Mouse (Mus musculus) forebrain, embryonic 10.5 days (tissue): ENCODE results near the gene Cwc25. TPM values are rescaled to one million over a fixed set of nuclear protein-coding genes. Genes with fewer than 3 reads are reported as not detected.
A peak's percentile ranks its signal among the peaks of the same experiment; 100 is the strongest.

Source experiments
- DNase-seq: peaks from one replicate; pipeline ENCODE4 v3.0.0-alpha.2; 2017; ENCODE audit warnings: low spot score; ENCODE audit errors: extremely low spot score
- H3K27ac ChIP-seq: fragments of 300-500 bp; sonication (generic); 2 replicates; pipeline ENCODE4 v1.5.1; 2016; ENCODE audit warnings: mild to moderate bottlenecking
- H3K27me3 ChIP-seq: fragments of 300-500 bp; sonication (generic); 2 replicates; pipeline ENCODE4 v1.6.1; 2016; ENCODE audit warnings: mild to moderate bottlenecking; ENCODE audit not compliant: poor library complexity, severe bottlenecking
- H3K36me3 ChIP-seq: fragments of 300-500 bp; sonication (generic); replicated peaks from 2 replicates; pipeline ENCODE4 v1.6.1; 2016; ENCODE audit warnings: mild to moderate bottlenecking, moderate library complexity
- H3K4me1 ChIP-seq: fragments of 300-500 bp; sonication (generic); 2 replicates; pipeline ENCODE4 v1.6.1; 2016
- H3K4me3 ChIP-seq: fragments of 300-500 bp; sonication (generic); 2 replicates; pipeline ENCODE4 v1.5.1; 2016; ENCODE audit warnings: mild to moderate bottlenecking, moderate library complexity
- H3K9me3 ChIP-seq: fragments of 300-500 bp; sonication (generic); 2 replicates; pipeline ENCODE4 v1.6.1; 2016; ENCODE audit warnings: mild to moderate bottlenecking, moderate library complexity
- WGBS: fragments of 180-500 bp; shearing (Covaris S2); methylation state at CpG from one replicate; pipeline ENCODE4 v1.1.7; 2016; 5-methylcytosine and 5-hydroxymethylcytosine counted together
- polyA plus RNA-seq: library from polyadenylated mRNA; unstranded; fragments of >200 nt; fragmentation: Nextera tagmentation; extraction: Ambion mirVana; gene quantifications from 2 replicates; pipeline ENCODE4 v1.2.1, GENCODE M21; 2016

Gene Cwc25
- polyA plus RNA-seq, 1 experiment from 2014 or later = 20.3 TPM

DNA sequence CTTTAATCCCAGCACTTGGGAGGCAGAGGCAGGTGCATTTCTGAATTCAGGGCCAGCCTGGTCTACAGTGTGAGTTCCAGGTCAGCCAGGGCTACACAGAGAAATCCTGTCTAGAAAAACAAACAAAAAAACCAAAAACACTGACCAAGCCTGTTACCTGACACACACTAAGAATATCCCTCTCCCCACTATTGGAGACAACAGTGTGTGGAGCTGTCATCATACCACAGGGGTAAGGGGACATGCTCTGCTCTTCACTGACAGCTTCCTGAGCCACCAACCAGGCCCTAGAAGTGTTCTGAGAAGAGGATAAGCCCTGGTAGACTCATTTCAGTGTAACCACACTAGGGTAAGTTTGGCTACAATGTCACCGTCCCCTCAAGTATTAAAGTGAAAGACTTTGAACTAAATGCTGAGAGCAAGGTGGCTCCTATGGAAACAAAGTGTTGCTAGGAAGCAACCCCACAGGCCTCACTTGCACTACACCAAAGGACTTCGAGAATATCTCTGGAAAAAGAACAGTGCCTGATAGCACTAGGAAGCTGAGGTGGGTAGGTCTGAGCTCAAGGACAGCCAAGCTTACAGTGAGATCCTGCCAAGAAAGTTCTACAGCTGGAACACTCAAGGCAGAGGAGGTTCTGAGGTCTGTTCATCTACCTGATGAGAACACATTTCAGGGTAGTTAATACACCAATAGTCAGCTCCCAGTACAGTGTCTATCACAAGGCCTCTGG lies 13.8 kb upstream of the Cwc25 start:
- H3K4me3 ChIP-seq = peak overlapping the region; percentile 98
- H3K27me3 ChIP-seq = no peaks in the 10 kb centered on the region
- no peak for DNase-seq
- 81% methylated on average over 2 of the region's 2 CpGs for WGBS
- H3K4me1 ChIP-seq = peaks cover 28% of the 10 kb centered on the region
- 0 out of 2 replicates have a peak overlapping the region, but pooled peaks have one; percentile 99 for H3K27ac ChIP-seq
- H3K36me3 ChIP-seq = peaks cover 64% of the 10 kb centered on the region
- H3K9me3 ChIP-seq = 0 out of 2 replicates have a peak, but pooled peaks cover 3% of the 10 kb centered on the region

DNA sequence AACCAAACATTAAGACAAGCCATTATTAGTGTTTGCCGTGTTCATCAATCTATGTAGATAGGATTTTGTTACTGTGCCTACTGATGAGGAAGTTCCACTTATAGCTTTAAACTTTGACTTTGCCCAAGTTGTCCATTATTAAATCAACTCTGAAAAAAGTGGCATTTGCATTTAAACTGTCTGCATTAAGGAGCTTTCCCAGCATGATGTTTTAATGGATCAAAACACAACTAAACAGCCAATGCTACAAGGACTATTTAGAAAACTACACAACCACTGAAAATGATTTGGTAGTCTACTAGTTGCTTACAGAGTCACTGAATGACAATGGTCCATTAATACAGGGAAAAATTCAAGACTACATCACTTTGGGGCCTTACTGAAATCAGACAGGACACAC lies 12.6 kb upstream of the Cwc25 start:
- Histone ChIP-seq H3K27ac (no peak overlapping the region), H3K4me1 (peaks cover 28% of the 10 kb centered on the region), H3K4me3 (peak overlapping the region; percentile 10; the same call in 1 of the 2 replicates), H3K9me3 (no peaks in the 10 kb centered on the region), H3K27me3 (no peaks in the 10 kb centered on the region), H3K36me3 (peaks cover 73% of the 10 kb centered on the region)
- 100% methylated on average over 1 of the region's 1 CpGs for WGBS
- no peak for DNase-seq

GRCm38 (mm10) chr11:97777129-97777529 lies 10.8 kb upstream of the Cwc25 start:
- peaks cover 21% of the 10 kb centered on the region for H3K4me1 ChIP-seq
- H3K9me3 ChIP-seq = no peaks in the 10 kb centered on the region
- no peak overlapping the region for H3K27ac ChIP-seq
- DNase-seq = peak; percentile 39
- peaks cover 73% of the 10 kb centered on the region for H3K36me3 ChIP-seq
- no peaks in the 10 kb centered on the region for H3K27me3 ChIP-seq
- 50% methylated on average over 2 of the region's 2 CpGs for WGBS
- H3K4me3 ChIP-seq = no peak overlapping the region

DNA sequence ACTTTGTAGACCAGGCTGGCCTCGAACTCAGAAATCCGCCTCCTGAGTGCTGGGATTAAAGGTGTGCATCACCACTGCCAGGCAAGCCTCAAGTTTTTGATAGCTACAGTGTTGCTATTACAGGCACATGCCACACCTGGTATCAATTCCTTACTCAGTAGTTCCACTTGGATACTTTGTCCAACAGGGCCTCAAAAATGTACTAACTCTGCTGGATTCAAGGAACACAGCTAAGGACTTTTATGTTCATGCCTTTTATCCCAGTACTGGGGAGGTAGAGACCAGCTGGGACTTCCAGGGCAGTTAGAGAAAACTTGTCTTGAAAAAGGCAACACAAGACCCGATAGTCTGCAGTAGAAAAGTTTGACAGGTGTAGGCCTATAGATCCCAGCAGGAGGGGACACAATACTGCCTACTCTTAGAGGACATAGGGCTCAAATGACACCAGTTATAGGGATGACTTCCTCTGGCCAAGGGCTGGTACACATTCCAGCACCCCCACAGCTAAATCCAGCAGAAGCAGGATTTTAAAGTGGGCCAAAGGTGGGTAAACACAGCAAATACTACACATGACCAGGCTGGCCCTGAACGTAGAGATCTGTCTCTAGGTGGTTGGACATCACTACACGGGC lies 10.3 kb upstream of the Cwc25 start:
- H3K27me3 ChIP-seq = no peaks in the 10 kb centered on the region
- no peaks in the 10 kb centered on the region for H3K9me3 ChIP-seq
- H3K4me3 ChIP-seq = peak overlapping the region; percentile 1; the same call in 1 of the 2 replicates
- H3K27ac ChIP-seq = no peak overlapping the region
- 55% methylated on average over 5 of the region's 5 CpGs for WGBS
- peaks cover 73% of the 10 kb centered on the region for H3K36me3 ChIP-seq
- DNase-seq = no peak
- peaks cover 21% of the 10 kb centered on the region for H3K4me1 ChIP-seq

DNA sequence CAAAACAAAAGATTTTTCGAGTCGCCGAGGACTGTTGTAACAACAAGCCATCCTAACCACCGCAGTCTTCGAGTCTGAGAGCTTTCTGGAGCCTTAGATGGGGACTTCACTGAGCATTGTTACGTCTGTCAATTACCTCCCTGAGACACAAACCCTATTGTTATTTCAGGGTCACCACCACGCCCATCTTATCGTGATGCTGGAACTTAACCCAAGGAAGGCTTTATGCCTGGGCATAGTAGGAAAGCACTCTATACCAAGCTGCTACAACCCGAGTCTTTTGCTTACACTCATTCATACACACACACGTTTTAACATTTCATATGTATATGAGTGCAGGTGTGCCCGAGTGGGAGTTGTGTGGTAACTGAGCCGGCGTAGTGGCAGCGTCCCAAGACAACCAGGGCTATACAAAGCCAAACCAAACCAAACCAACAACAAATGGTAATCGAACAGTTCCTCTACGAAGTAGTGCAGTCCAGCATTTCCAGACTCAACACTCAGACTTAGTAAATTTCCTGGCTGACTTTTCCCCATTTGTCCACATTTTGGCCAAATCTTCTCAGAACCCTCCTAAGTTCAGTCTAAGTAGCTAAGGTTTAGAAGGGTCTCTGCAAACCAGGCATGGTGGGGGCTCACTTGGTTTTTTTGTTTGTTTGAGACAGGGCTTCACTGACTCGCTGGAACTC lies 9.6 kb upstream of the Cwc25 start, which contains the start of gene 1700001P01Rik:
TSS of gene 1700001P01Rik (minus strand) at position 111 of the 689 bp plus-strand sequence.
- H3K27me3 ChIP-seq = no peaks in the 10 kb centered on the region
- DNase-seq = no peak
- peaks cover 67% of the 10 kb centered on the region for H3K36me3 ChIP-seq
- 44% methylated on average over 17 of the region's 17 CpGs for WGBS
- H3K9me3 ChIP-seq = no peaks in the 10 kb centered on the region
- peak within 1 kb of the TSS; percentile 53 for H3K27ac ChIP-seq
- H3K4me1 ChIP-seq = peaks cover 18% of the 10 kb centered on the region
- H3K4me3 ChIP-seq = peak within 1 kb of the TSS; percentile 1; the same call in 1 of the 2 replicates

GRCm38 (mm10) chr11:97775186-97775585 lies 8.8 kb upstream of the Cwc25 start:
- Histone ChIP-seq H3K27me3 (no peaks in the 10 kb centered on the region), H3K36me3 (peaks cover 59% of the 10 kb centered on the region), H3K4me3 (no peak overlapping the region), H3K27ac (peak overlapping the region; percentile 53), H3K4me1 (peaks cover 11% of the 10 kb centered on the region), H3K9me3 (no peaks in the 10 kb centered on the region)
- no peak for DNase-seq
- 83% methylated on average over 13 of the region's 13 CpGs for WGBS

- WGBS = 86% methylated on average over 14 of the region's 14 CpGs
- Histone ChIP-seq H3K27ac (no peak overlapping the region), H3K4me1 (peaks cover 5% of the 10 kb centered on the region), H3K4me3 (no peak overlapping the region), H3K27me3 (no peaks in the 10 kb centered on the region), H3K9me3 (no peaks in the 10 kb centered on the region), H3K36me3 (peaks cover 22% of the 10 kb centered on the region)
- DNase-seq = no peak
Observed at GRCm38 (mm10) chr11:97771410-97771809, 5.1 kb upstream of the Cwc25 start.

- DNase-seq = no peak
- WGBS = 36% methylated on average over 2 of the region's 2 CpGs
- H3K27ac ChIP-seq = no peak overlapping the region
- peaks cover 20% of the 10 kb centered on the region for H3K4me1 ChIP-seq
- H3K27me3 ChIP-seq = no peaks in the 10 kb centered on the region
- H3K9me3 ChIP-seq = no peaks in the 10 kb centered on the region
- H3K4me3 ChIP-seq = no peak overlapping the region
- H3K36me3 ChIP-seq = peaks cover 5% of the 10 kb centered on the region
Observed at GRCm38 (mm10) chr11:97769704-97770103, 3.3 kb upstream of the Cwc25 start.

DNA sequence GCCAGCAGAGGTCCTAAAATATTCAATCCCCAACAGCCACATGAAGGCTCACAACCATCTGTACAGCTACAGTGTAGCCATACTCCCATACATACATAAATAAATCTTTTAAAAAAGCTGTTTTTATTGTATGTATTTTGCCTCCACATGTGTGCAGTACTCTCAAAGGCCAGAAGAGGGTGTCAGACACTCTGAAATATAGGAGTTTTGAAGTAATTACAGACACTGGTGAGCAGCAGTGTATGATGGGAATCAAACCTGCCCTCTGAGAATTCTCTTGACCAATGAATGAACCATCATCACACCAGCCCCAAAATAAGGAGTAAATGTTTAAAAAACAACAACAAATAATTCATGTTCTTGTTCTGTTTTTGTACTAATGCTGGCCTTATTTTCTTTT lies 4.7 kb downstream of the Cwc25 start:
- no peak for DNase-seq

GRCm38 (mm10) chr11:97758942-97759341 lies 7.4 kb downstream of the Cwc25 start:
- Histone ChIP-seq H3K27me3 (no peaks in the 10 kb centered on the region), H3K36me3 (peaks cover 93% of the 10 kb centered on the region), H3K4me3 (no peak overlapping the region), H3K27ac (no peak overlapping the region), H3K9me3 (no peaks in the 10 kb centered on the region), H3K4me1 (no peaks in the 10 kb centered on the region)
- 90% methylated on average over 6 of the region's 6 CpGs for WGBS
- DNase-seq = no peak

More for the DNA sequence above, 4.7 kb downstream of the Cwc25 start:
- Histone ChIP-seq H3K4me1 (peaks cover 16% of the 10 kb centered on the region), H3K27me3 (no peaks in the 10 kb centered on the region), H3K9me3 (no peaks in the 10 kb centered on the region), H3K27ac (no peak overlapping the region), H3K36me3 (peaks cover 75% of the 10 kb centered on the region), H3K4me3 (no peak overlapping the region)

- Histone ChIP-seq H3K9me3 (no peaks in the 10 kb centered on the region), H3K27ac (no peak overlapping the region), H3K36me3 (peaks cover 94% of the 10 kb centered on the region), H3K27me3 (no peaks in the 10 kb centered on the region), H3K4me1 (no peaks in the 10 kb centered on the region), H3K4me3 (no peak overlapping the region)
- DNase-seq = no peak
- whole genome bisulfite sequencing = 94% methylated on average over 1 of the region's 1 CpGs
Observed at GRCm38 (mm10) chr11:97758125-97758524, 8.2 kb downstream of the Cwc25 start.

- 93% methylated on average over 8 of the region's 8 CpGs for WGBS
- Histone ChIP-seq H3K27ac (no peak overlapping the region), H3K9me3 (peaks cover 5% of the 10 kb centered on the region; the same call in 1 of the 2 replicates), H3K36me3 (peaks cover 97% of the 10 kb centered on the region), H3K4me3 (no peak overlapping the region), H3K4me1 (no peaks in the 10 kb centered on the region), H3K27me3 (no peaks in the 10 kb centered on the region)
- no peak for DNase-seq
Observed at GRCm38 (mm10) chr11:97753277-97753676, 13.1 kb downstream of the Cwc25 start.

DNA sequence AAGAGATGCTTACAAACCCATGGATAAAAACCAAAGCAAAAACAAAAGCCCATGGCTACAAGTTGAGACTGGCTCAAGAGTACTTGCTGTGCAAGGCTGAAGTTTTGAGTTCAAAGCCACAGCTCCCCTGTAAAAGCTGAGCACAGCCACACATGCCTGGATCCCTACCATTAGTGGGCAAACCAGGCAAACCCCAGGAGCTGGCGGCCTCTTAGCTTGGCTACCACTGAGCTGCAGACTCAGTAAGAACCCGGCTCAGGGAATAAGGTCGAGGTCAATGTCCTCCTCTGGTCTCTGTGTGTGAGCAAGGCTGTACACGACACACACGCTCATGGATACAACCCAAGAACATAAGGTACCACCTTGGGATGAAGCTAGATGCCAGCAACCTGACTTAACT lies 17.9 kb downstream of the Cwc25 start:
- DNase-seq = no peak
- 90% methylated on average over 5 of the region's 5 CpGs for WGBS
- peaks cover 76% of the 10 kb centered on the region for H3K36me3 ChIP-seq

More for the DNA sequence above, 17.9 kb downstream of the Cwc25 start:
- peaks cover 13% of the 10 kb centered on the region for H3K4me1 ChIP-seq
- no peaks in the 10 kb centered on the region for H3K27me3 ChIP-seq
- peaks cover 5% of the 10 kb centered on the region; the same call in 1 of the 2 replicates for H3K9me3 ChIP-seq
- H3K4me3 ChIP-seq = no peak overlapping the region
- no peak overlapping the region for H3K27ac ChIP-seq
